Mouse (Mus musculus) kidney, postnatal 36 days (tissue): ENCODE measurements around the gene Cspg4.
"Not testable (repeated sequence)": the region's sequence is repeated elsewhere in the genome, so short reads cannot be mapped to it uniquely, and the experiment has no call there.

ENCODE experiments used
- DNase-seq, 2 experiments: peaks; one replicate each; pipeline ENCODE4 v3.0.0; 2021 to 2022; ENCODE audit warnings: mixed read lengths in 2 of 2

Gene Cspg4

DNA sequence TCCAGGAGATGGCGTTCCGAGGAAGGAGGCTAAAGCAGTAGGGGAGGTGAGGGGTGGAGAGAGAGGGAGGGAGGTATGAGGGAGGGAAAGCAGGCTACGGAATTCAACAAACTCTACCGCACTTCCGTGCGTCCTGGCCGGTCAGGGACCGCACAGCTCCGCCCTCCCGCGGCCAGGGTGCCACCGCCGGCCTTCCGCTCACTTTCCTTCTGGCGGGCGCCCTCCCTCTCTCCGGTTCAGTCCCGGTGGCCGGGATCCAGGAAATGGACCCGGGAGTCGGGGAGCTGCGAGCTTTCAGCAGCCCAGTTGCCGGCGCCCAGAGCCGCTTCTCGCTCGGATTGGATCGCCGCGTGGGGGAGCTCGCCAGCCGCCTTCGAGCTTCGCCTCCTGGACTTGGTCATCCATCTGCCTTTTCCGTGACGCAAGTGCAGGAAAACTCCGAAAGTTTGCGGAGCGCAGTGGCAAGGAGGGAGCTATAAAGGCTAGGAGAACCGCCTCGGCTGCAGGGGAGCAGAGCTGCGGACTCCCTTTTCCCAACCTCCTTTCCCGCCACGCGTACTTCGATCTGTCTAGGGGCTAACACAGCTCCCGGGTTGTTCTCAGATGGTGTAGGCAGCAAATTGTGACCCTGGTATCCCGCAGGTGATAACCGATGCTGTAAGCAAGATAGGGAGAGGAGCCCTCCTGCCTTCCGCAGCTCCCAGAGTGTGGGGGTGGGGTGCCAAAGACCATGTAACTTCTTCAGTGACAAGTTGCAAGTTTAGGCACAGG lies 63.4 kb downstream of the Cspg4 start, which contains the start of gene Snx33:
TSS of gene Snx33 (minus strand) at position 331 of the 771 bp plus-strand sequence.
- peak; percentile 97 to 98 for DNase-seq

DNA sequence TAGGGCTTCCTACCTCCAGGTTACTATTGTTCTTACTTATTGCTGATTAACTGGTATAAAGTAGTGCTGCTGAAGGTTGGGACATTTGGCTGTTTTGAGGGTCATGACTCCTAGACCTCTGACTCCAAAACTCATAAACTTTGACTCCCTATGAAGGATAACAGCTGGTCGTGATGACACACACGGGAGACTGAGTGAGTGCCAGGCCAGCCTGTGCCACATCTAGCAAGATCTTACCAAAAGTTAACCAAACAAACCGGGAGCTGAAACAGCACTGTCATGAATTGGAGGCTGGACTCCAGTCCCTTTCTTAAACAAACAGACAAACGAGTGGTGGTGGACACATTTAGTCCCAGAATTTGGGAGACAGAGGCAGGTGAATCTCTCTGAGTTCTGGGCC lies 64.7 kb downstream of the Cspg4 start:
- DNase-seq: no peak

DNA sequence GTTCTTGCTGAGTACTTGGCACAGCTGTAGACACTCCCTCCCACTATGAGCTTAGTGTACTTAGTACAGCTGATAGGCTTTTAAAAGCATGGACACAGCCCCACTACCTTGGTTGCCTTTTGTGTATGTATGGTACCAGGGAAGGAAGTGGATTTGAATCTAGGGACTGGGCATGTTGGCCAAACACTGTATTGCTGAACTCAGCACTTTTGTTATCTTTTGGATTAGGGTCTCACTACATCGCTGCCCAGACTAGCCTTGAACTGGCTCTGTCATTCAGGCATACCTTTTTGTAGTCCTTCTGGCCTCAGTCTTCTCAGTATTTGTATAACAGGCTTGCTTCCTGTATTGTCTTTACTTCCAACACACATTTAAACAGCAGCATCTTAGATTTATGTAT lies 65.7 kb downstream of the Cspg4 start:
- DNase-seq: no peak

DNA sequence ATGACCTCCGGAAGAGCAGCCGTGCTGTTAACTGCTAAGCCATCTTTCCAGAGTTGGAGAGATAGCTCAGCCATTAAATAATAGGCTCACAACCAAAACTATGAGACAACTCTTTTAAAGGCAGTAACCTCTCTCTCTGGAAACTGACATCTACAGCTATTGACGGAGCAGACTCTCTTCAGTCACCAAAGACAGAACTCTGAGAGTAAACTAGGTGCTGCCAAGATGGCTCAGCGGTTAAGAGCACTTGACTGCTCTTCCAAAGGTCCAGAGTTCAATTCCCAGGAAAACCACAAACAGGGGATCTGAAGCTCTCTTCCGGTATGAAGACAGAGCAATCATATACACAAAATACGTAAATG lies 72.0 kb downstream of the Cspg4 start:
- DNase-seq: no peak

DNA sequence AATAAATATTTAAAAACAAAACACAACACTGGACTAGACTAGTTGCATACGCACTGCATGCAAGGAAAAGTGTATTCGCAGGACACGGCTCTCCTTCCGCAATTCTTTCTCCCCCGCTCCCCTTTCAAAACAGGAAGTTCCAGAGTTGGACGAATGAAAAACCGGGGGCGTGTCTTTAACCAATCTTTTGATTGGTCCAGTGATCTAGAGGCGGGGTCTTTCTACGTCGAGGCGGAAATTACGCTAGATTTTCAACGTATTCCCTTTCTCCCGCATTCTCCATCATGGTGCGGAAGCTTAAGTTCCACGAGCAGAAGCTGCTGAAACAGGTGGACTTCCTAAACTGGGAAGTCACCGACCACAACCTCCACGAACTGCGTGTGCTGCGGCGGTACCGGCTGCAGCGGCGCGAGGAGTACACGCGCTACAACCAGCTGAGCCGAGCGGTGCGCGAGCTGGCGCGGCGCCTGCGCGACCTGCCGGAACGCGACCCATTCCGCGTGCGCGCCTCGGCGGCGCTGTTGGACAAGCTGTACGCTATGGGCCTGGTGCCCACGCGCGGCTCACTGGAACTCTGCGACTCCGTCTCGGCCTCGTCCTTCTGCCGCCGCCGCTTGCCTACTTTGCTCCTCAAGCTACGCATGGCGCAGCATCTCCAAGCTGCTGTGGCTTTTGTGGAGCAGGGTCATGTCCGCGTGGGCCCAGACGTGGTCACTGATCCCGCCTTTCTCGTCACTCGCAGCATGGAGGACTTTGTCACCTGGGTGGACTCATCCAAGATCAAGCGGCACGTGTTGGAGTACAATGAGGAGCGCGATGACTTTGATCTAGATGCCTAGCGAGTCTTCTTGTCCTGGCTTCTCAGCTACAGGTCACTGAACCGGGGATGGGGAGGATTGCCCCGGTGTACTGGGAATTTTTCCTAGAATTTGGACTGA lies 72.7 kb downstream of the Cspg4 start, which contains the start of gene Imp3:
TSS of gene Imp3 (plus strand) at position 253 of the 938 bp plus-strand sequence.
- DNase-seq: peak; percentile 90 to 97

DNA sequence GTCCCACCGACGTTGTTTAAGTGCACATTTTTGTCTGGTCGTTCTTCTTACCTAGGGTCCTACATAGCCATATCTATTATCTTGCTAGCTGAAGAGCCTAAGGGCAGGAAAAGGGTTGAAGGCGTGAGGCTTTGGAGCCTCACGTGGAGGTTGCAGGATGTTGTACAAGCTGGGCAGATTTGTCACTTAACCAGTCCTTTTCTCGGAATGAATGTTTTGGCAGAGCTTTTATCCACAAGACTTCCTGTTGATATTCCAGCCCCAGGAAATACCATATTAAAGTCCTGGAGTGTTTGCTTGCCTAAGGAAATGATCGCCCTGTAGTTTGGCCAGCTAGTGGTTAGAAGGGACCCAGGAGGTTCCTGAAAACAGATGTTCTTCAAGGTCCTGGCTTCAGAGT lies 73.5 kb downstream of the Cspg4 start:
- DNase-seq: peak; percentile 37 to 67

DNA sequence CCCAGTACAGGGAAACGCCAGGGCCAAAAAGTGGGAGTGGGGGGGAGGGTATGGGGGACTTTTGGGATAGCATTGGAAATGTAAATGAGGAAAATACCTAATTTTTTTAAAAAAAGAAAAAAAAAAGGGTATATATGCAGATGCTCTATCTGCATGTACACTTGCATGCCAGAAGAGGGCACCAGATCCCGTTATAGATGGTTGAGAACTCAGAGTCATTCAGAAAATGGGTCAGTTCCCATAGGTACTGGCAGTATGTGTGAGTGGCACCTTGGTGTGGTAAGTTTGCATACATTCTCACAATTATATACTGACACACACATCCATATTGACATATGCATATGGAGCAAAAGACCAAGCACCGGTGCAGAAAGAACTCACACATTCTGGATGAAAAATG lies 82.6 kb downstream of the Cspg4 start:
- peak; percentile 51 to 75 for DNase-seq

DNA sequence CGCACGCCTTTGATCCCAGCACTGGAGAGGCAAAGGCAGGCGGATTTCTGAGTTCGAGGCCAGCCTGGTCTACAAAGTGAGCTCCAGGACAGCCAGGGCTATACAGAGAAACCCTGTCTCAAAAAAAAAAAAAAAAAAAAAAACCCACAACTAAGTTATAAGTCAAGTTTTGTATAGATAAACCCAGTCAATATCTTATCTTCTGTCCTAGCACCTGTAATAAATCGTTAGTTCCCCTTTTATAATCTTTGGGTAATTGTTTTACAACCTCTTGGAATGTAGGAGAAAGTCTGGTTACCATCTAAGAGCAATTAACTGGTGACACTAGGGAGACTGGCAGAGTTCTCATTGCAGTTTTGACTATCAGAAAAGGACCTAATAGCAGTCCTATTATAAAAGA lies 83.9 kb downstream of the Cspg4 start:
- DNase-seq: not testable (repeated sequence)
